Mouse (Mus musculus): ENCODE results near the gene Eef1akmt3. TPM values are rescaled to one million over a fixed set of nuclear protein-coding genes. Genes with fewer than 3 reads are reported as not detected.
"Not testable (repeated sequence)": the region's sequence is repeated elsewhere in the genome, so short reads cannot be mapped to it uniquely, and the experiment has no call there.

Eef1akmt3 gene
- polyA plus RNA-seq, 1 experiment from 2014 or later = 0.36 TPM

DNA sequence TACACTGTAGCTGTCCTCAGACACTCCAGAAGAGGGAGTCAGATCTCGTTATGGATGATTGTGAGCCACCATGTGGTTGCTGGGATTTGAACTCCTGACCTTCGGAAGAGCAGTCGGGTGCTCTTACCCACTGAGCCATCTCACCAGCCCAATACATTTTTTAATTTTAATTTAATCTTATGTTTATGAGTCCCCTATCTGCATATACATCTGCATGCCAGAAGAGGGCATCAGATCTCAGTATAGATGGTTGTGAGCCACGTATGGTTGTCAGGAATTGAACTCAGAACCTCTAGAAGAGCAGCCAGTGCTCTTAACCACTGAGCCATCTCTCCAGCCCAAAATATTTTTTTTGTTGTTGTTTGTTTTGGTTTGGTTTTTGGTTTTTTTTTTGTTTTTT, 31.0 kb upstream of the Eef1akmt3 start:
- peaks cover 13% of the 10 kb centered on the region for H3K36me3 ChIP-seq (ENCODE audit: control insufficient read depth, insufficient read depth, low read length)
- not testable (repeated sequence) for ATAC-seq (ENCODE audit: low read depth); H3K9ac ChIP-seq (ENCODE audit: low read length); H3K27ac ChIP-seq (ENCODE audit: low read length); H3K4me2 ChIP-seq (ENCODE audit: low read depth, low read length); H3K4me3 ChIP-seq (ENCODE audit: low read length); H3K9me3 ChIP-seq (ENCODE audit: control insufficient read depth, low read length)
- peaks cover 19% of the 10 kb centered on the region for H3K4me1 ChIP-seq (replicated peaks; ENCODE audit: control insufficient read depth, insufficient read depth, low read length)
- 75% methylated on average over 4 of the region's 4 CpGs for WGBS
- peaks cover 10% of the 10 kb centered on the region for H3K27me3 ChIP-seq (ENCODE audit: control insufficient read depth, insufficient read depth, low read depth, low read length)

DNA sequence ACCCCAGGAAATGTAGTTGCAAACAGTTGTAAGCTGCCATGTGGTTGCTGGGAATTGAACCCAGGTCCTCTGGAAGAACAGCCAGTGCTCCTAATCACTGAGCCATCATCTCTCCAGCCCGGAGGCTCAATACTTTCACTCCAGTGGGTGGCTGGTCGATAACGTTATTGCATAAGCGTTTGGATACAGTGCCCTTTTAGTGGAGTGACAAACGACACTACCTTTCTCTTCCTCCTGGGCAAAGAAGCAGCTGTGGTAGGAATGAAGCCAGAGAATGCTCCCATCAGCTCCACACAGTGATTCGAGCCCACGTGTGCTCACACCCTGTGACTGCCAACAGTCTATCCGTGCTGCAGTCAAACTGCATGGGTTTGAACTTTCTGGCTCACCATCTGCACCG, 29.9 kb upstream of the Eef1akmt3 start:
- Histone ChIP-seq H3K9ac (ENCODE audit: low read length) (peak overlapping the region; percentile 78), H3K9me3 (ENCODE audit: control insufficient read depth, low read length) (no peaks in the 10 kb centered on the region), H3K36me3 (ENCODE audit: control insufficient read depth, insufficient read depth, low read length) (peaks cover 24% of the 10 kb centered on the region), H3K27ac (ENCODE audit: low read length) (no peak overlapping the region), H3K4me1 (replicated peaks; ENCODE audit: control insufficient read depth, insufficient read depth, low read length) (peaks cover 19% of the 10 kb centered on the region), H3K27me3 (ENCODE audit: control insufficient read depth, insufficient read depth, low read depth, low read length) (peaks cover 3% of the 10 kb centered on the region; the same call in 1 of the 2 replicates), H3K4me3 (ENCODE audit: low read length) (peak overlapping the region; percentile 82), H3K4me2 (ENCODE audit: low read depth, low read length) (peak overlapping the region; percentile 78)
- no peak for ATAC-seq (ENCODE audit: low read depth)
- 68% methylated on average over 9 of the region's 9 CpGs for WGBS

DNA sequence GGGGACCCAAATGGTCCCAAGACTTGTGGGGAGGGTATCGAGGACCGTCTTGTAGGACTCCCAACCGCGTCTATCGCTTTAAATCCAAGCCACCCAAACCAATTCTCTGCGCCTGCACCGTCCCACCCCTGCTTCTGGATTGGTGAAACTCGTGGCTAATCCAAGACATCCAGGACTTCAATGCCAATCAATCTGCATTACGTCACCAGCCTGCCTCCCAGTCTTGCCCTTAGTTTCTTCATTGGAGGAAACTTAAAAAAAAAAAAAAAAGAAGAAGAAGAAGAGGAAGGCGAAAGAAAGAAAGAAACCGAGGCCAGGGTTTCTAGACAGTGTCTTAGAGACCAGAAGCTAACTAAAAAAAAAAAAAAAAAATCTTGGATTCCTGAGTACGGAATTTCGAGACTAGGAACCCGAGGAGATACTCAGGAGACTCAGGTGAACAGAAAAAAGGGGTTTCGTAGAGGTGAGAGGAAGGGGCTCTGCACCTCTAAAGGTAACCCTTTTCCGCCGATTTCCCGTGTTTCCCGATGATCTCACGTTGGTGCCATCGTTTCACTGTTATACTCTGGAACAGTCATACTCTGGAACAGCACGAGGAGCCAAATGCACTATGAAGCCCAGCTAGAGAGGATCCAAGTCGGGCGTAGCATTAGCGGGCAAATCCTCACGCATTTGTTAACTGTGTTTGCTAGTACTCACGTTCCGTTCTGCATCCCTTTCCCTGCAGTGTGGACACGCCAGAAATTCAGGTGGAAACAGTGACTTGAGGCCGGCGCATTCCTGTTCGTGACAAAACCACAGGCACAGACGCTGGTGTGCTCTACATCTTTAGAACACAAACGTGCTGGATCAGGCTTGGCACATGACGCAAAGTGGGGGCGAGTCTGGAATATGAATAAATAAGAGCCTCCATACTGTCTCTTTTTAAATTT, 29.1 kb upstream of the Eef1akmt3 start, which contains the start of gene Tspan31:
Gene Tspan31 (minus strand): TSS at position 75 of the 932 bp plus-strand sequence.
- Histone ChIP-seq H3K9me3 (ENCODE audit: control insufficient read depth, low read length) (no peaks in the 10 kb centered on the region), H3K4me2 (ENCODE audit: low read depth, low read length) (peak within 1 kb of the TSS; percentile 78), H3K9ac (ENCODE audit: low read length) (peak within 1 kb of the TSS; percentile 85), H3K27ac (ENCODE audit: low read length) (peak within 1 kb of the TSS; percentile 95), H3K36me3 (ENCODE audit: control insufficient read depth, insufficient read depth, low read length) (peaks cover 31% of the 10 kb centered on the region), H3K27me3 (ENCODE audit: control insufficient read depth, insufficient read depth, low read depth, low read length) (no peaks in the 10 kb centered on the region; the same call in 1 of the 2 replicates), H3K4me3 (ENCODE audit: low read length) (peak within 1 kb of the TSS; percentile 82), H3K4me1 (replicated peaks; ENCODE audit: control insufficient read depth, insufficient read depth, low read length) (peaks cover 19% of the 10 kb centered on the region)
- under 1% methylated on average over 36 of the region's 36 CpGs for WGBS
- ATAC-seq (ENCODE audit: low read depth) = peak; percentile 95

DNA sequence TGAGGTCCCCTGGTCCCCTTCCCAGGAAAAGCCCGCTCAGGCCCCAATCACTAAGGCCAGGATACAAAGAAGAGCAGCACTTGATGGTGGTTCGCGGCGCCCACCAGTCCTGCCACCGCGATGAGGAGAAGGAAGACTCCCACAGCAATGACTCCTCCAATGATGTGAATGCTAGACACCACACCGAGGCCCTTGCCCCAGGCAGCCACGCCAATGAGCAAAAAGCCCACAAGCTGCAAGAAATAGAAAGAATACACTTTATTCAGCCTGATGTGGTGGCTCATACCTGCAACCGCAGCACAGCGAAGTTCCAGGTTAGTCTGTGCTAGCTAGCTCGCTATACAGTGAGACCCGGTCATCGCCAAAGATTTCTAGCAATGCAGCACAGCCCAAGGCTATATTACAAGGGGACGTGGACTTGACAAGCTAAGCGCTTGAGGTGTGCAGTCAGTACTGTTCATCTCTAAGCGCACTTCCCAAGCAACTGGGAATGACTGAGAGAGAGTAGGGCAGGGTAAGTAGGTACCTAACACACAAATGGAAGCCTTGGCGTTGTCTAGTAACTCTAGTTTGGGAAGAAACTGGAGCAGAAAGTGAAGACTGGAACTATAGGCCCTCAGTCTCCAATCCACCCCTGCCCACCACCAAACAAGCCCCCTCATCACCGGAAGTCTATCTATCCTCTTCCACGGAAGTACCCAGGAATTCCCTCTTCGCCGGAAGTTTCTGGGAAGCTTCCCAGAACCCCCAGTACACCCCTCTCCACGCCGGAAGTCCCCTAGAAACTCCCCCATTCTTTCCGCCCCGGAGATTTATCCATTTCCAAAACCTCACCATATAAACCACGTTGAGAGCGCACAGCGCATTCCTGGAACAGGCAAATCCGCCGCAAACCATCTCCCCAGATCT, 28.2 kb upstream of the Eef1akmt3 start:
- Histone ChIP-seq H3K9ac (ENCODE audit: low read length) (peak overlapping the region; percentile 85), H3K4me2 (ENCODE audit: low read depth, low read length) (peak overlapping the region; percentile 78), H3K36me3 (ENCODE audit: control insufficient read depth, insufficient read depth, low read length) (peaks cover 39% of the 10 kb centered on the region), H3K27ac (ENCODE audit: low read length) (peak overlapping the region; percentile 95), H3K4me1 (replicated peaks; ENCODE audit: control insufficient read depth, insufficient read depth, low read length) (peaks cover 25% of the 10 kb centered on the region), H3K9me3 (ENCODE audit: control insufficient read depth, low read length) (no peaks in the 10 kb centered on the region), H3K4me3 (ENCODE audit: low read length) (peak overlapping the region; percentile 82), H3K27me3 (ENCODE audit: control insufficient read depth, insufficient read depth, low read depth, low read length) (no peaks in the 10 kb centered on the region)
- peak; percentile 46 for ATAC-seq (ENCODE audit: low read depth)
- 6% methylated on average over 30 of the region's 30 CpGs for WGBS

DNA sequence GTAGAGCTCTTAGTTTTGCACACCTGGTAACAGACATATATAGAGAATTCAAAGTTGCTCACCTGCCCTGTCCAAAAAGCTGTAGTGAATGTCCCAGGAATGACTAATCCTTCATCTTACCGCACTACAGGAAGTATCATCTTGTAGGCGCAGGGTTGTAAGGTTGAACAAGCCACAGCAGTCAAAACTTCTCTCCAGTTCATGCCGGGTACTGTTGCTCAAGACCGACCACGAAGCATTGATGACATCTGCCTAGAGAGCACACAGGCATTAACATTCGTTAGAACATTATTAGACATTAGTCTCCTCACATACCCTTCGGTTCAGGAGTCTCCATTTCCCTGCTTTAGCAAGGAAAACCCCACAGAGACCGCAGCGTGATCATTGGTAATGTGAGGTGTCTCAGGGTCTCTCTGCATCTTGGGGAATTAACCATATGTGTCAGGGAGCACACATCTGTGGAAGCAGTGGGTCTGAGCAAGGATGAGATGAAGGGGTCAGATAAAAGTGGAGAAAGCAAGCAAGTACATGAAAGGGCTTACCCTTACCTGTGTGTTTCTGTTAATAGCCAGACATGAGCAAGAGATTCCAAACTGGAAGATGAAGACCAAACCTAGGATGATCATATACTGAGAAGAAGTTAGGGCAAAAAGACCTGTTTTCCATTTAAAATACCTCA, 27.2 kb upstream of the Eef1akmt3 start:
- H3K4me2 ChIP-seq (ENCODE audit: low read depth, low read length) = peak overlapping the region; percentile 78
- WGBS = 62% methylated on average over 9 of the region's 9 CpGs
- ATAC-seq (ENCODE audit: low read depth) = no peak
- no peaks in the 10 kb centered on the region for H3K9me3 ChIP-seq (ENCODE audit: control insufficient read depth, low read length)
- no peak overlapping the region; the same call in none of the 2 replicates for H3K27ac ChIP-seq (ENCODE audit: low read length)
- peak overlapping the region; percentile 82 for H3K4me3 ChIP-seq (ENCODE audit: low read length)
- peaks cover 39% of the 10 kb centered on the region for H3K36me3 ChIP-seq (ENCODE audit: control insufficient read depth, insufficient read depth, low read length)
- H3K27me3 ChIP-seq (ENCODE audit: control insufficient read depth, insufficient read depth, low read depth, low read length) = no peaks in the 10 kb centered on the region
- H3K9ac ChIP-seq (ENCODE audit: low read length) = peak overlapping the region; percentile 85
- H3K4me1 ChIP-seq (replicated peaks; ENCODE audit: control insufficient read depth, insufficient read depth, low read length) = peaks cover 25% of the 10 kb centered on the region

DNA sequence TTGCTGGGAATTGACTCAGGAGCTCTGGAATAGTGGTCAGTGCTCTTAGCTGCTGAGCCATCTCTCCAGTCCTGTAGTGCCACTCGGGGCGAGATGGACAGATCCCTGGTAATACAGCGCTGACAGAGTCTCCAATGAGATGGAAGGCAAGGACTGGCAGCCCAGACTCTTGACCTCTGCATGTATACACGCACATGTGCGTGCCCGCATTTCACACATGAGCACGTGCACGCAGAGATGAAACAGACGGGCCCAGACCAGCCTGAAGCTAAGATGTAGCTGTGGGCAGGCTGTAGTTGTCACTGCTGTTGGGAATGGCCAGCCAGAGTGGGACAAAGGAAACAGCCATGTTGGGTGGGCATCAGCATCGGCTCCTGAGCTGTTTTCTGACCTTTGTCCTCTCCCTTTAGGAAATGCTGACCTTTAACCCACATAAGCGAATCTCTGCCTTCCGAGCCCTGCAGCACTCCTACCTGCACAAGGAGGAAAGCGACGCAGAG, 25.3 kb upstream of the Eef1akmt3 start:
- H3K9ac ChIP-seq (ENCODE audit: low read length) = no peak overlapping the region
- H3K36me3 ChIP-seq (ENCODE audit: control insufficient read depth, insufficient read depth, low read length) = peaks cover 39% of the 10 kb centered on the region
- H3K4me3 ChIP-seq (ENCODE audit: low read length) = no peak overlapping the region
- no peaks in the 10 kb centered on the region for H3K9me3 ChIP-seq (ENCODE audit: control insufficient read depth, low read length)
- no peak overlapping the region for H3K27ac ChIP-seq (ENCODE audit: low read length)
- H3K27me3 ChIP-seq (ENCODE audit: control insufficient read depth, insufficient read depth, low read depth, low read length) = no peaks in the 10 kb centered on the region; the same call in 1 of the 2 replicates
- no peak for ATAC-seq (ENCODE audit: low read depth)
- H3K4me1 ChIP-seq (replicated peaks; ENCODE audit: control insufficient read depth, insufficient read depth, low read length) = peaks cover 25% of the 10 kb centered on the region
- 86% methylated on average over 14 of the region's 14 CpGs for WGBS
- H3K4me2 ChIP-seq (ENCODE audit: low read depth, low read length) = no peak overlapping the region

DNA sequence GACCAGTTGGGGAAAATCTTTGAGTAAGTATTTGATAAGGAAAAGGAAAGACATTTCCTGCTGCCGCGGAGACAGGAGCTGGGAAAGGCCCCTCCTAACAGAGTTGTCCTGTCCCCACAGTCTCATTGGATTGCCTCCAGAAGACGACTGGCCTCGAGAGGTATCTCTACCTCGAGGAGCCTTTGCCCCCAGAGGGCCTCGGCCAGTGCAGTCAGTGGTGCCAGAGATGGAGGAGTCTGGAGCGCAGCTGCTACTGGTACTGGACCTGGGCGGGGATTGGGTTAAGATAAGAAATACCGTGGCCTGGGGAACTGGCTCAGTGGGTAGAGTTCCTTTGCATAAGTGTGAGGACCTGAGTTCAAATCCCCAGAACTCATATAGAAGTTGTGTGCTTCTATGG, 24.7 kb upstream of the Eef1akmt3 start:
- Histone ChIP-seq H3K9ac (ENCODE audit: low read length) (no peak overlapping the region), H3K9me3 (ENCODE audit: control insufficient read depth, low read length) (no peaks in the 10 kb centered on the region), H3K36me3 (ENCODE audit: control insufficient read depth, insufficient read depth, low read length) (peaks cover 39% of the 10 kb centered on the region), H3K4me2 (ENCODE audit: low read depth, low read length) (no peak overlapping the region), H3K27me3 (ENCODE audit: control insufficient read depth, insufficient read depth, low read depth, low read length) (no peaks in the 10 kb centered on the region; the same call in 1 of the 2 replicates), H3K4me3 (ENCODE audit: low read length) (no peak overlapping the region), H3K4me1 (replicated peaks; ENCODE audit: control insufficient read depth, insufficient read depth, low read length) (peaks cover 21% of the 10 kb centered on the region), H3K27ac (ENCODE audit: low read length) (no peak overlapping the region)
- no peak for ATAC-seq (ENCODE audit: low read depth)
- WGBS = 71% methylated on average over 9 of the region's 9 CpGs

DNA sequence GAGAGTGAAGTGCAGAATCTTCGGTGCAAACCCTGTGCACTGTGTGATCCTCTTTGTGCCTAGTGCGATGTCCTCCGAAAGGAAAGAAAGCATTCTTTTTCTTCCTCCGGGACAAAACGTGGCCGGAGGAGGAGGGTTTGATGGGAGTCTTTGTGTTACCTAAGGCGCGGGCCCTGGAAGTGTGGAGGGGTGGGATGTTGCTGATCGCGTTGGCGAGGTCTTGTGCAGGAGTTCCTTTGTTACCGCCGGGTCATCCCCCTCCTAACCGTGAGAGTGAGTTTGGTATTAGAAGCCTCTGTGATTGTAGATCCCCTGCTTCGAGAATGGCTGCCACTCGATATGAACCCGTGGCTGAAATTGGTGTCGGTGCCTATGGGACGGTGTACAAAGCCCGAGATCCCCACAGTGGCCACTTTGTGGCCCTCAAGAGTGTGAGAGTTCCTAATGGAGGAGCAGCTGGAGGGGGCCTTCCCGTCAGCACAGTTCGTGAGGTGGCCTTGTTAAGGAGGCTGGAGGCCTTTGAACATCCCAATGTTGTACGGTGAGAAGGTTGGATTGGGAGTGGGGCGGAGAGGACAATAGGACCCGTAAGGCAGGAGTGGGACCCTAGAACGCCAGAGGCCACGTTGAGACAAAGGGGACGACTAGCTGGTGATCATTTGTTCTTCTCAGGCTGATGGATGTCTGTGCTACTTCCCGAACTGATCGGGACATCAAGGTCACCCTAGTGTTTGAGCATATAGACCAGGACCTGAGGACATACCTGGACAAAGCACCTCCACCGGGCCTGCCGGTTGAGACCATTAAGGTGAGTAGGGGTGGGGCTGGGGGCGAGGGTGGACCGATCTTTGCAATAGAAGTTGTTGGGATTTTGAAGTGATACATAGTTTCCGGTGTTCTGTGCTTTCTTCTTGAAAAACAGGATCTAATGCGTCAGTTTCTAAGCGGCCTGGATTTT, 22.9 kb upstream of the Eef1akmt3 start:
- peaks cover 39% of the 10 kb centered on the region for H3K36me3 ChIP-seq (ENCODE audit: control insufficient read depth, insufficient read depth, low read length)
- H3K4me3 ChIP-seq (ENCODE audit: low read length) = peak overlapping the region; percentile 67
- H3K4me1 ChIP-seq (replicated peaks; ENCODE audit: control insufficient read depth, insufficient read depth, low read length) = peaks cover 24% of the 10 kb centered on the region
- peak overlapping the region; percentile 37 for H3K27ac ChIP-seq (ENCODE audit: low read length)
- peak overlapping the region; percentile 75 for H3K9ac ChIP-seq (ENCODE audit: low read length)
- peak overlapping the region; percentile 75 for H3K4me2 ChIP-seq (ENCODE audit: low read depth, low read length)
- H3K9me3 ChIP-seq (ENCODE audit: control insufficient read depth, low read length) = no peaks in the 10 kb centered on the region
- peaks cover 9% of the 10 kb centered on the region for H3K27me3 ChIP-seq (ENCODE audit: control insufficient read depth, insufficient read depth, low read depth, low read length)
- 7% methylated on average over 37 of the region's 37 CpGs for whole genome bisulfite sequencing
- no peak for ATAC-seq (ENCODE audit: low read depth)

Measured in lung, embryonic 16.5 days (tissue).